Mouse (Mus musculus): ENCODE results near the gene Zfp423.

The Zfp423 gene

GRCm38 (mm10) chr8:87803437-87803836, 156.0 kb downstream of the Zfp423 start:
- no peak for DNase-seq (ENCODE audit: low spot score)

- DNase-seq (ENCODE audit: low spot score): no peak
These were observed 156.8 kb downstream of the Zfp423 start for GRCm38 (mm10) chr8:87802571-87802970.

- no peak for DNase-seq (ENCODE audit: low spot score)
These were observed 159.3 kb downstream of the Zfp423 start for GRCm38 (mm10) chr8:87800121-87800520.

- DNase-seq (ENCODE audit: low spot score): no peak
These were observed 163.2 kb downstream of the Zfp423 start for GRCm38 (mm10) chr8:87796234-87796633.

- no peak for DNase-seq (ENCODE audit: low spot score)
These were observed 164.8 kb downstream of the Zfp423 start for GRCm38 (mm10) chr8:87794639-87795038.

- DNase-seq (ENCODE audit: low spot score): no peak
These were observed 168.3 kb downstream of the Zfp423 start for GRCm38 (mm10) chr8:87791103-87791502.

GRCm38 (mm10) chr8:87784641-87785439, 174.6 kb downstream of the Zfp423 start:
- no peak for DNase-seq (ENCODE audit: low spot score)

- no peak for DNase-seq (ENCODE audit: low spot score)
These were observed 175.2 kb downstream of the Zfp423 start for GRCm38 (mm10) chr8:87784227-87784626.

- DNase-seq (ENCODE audit: low spot score): no peak
These were observed 176.2 kb downstream of the Zfp423 start for GRCm38 (mm10) chr8:87783198-87783597.

GRCm38 (mm10) chr8:87777586-87777985, 181.8 kb downstream of the Zfp423 start:
- no peak for DNase-seq (ENCODE audit: low spot score)

- no peak for DNase-seq (ENCODE audit: low spot score)
These were observed 183.5 kb downstream of the Zfp423 start for GRCm38 (mm10) chr8:87775889-87776288.

- DNase-seq (ENCODE audit: low spot score): no peak
These were observed 184.4 kb downstream of the Zfp423 start for GRCm38 (mm10) chr8:87774966-87775365.

GRCm38 (mm10) chr8:87772894-87773502, 186.4 kb downstream of the Zfp423 start:
- DNase-seq (ENCODE audit: low spot score): no peak

- DNase-seq (ENCODE audit: low spot score): no peak
These were observed 191.5 kb downstream of the Zfp423 start for GRCm38 (mm10) chr8:87767882-87768281.

- no peak for DNase-seq (ENCODE audit: low spot score)
These were observed 194.1 kb downstream of the Zfp423 start for GRCm38 (mm10) chr8:87765276-87765675.

GRCm38 (mm10) chr8:87758750-87759149, 200.6 kb downstream of the Zfp423 start:
- no peak for DNase-seq (ENCODE audit: low spot score)

GRCm38 (mm10) chr8:87754853-87755252, 204.5 kb downstream of the Zfp423 start:
- DNase-seq (ENCODE audit: low spot score): no peak

- no peak for DNase-seq (ENCODE audit: low spot score)
These were observed 205.8 kb downstream of the Zfp423 start for GRCm38 (mm10) chr8:87753636-87754035.

GRCm38 (mm10) chr8:87753148-87753547, 206.2 kb downstream of the Zfp423 start:
- DNase-seq (ENCODE audit: low spot score): peak; percentile 58

GRCm38 (mm10) chr8:87752710-87753109, 206.7 kb downstream of the Zfp423 start:
- DNase-seq (ENCODE audit: low spot score): no peak

GRCm38 (mm10) chr8:87747582-87747981, 211.8 kb downstream of the Zfp423 start:
- DNase-seq (ENCODE audit: low spot score): peak; percentile 74

- no peak for DNase-seq (ENCODE audit: low spot score)
These were observed 212.3 kb downstream of the Zfp423 start for GRCm38 (mm10) chr8:87747142-87747541.

- DNase-seq (ENCODE audit: low spot score): peak; percentile 64
These were observed 213.3 kb downstream of the Zfp423 start for GRCm38 (mm10) chr8:87746072-87746471.

Data from testis, postnatal 10 days (tissue).